Mouse (Mus musculus): ENCODE data around the gene BC048679.

BC048679 gene

GRCm38 (mm10) chr7:81475221-81475620, 22.9 kb downstream of the BC048679 start:
- DNase-seq: peak; percentile 70

- DNase-seq: peak; percentile 49
Measured at GRCm38 (mm10) chr7:81464906-81465450, 33.1 kb downstream of the BC048679 start.

- DNase-seq: no peak
Measured at GRCm38 (mm10) chr7:81464116-81464515, 34.0 kb downstream of the BC048679 start.

- peak; percentile 48 for DNase-seq
Measured at GRCm38 (mm10) chr7:81462815-81463214, 35.3 kb downstream of the BC048679 start.

- peak; percentile 87 for DNase-seq
Measured at GRCm38 (mm10) chr7:81455155-81455651, 42.9 kb downstream of the BC048679 start, which contains the start of gene Cpeb1. Cpeb1 (minus strand) TSS chr7:81455465.

- peak; percentile 74 for DNase-seq
Measured at GRCm38 (mm10) chr7:81454331-81455039, 43.6 kb downstream of the BC048679 start.

- peak; percentile 32 for DNase-seq
Measured at GRCm38 (mm10) chr7:81453443-81454274, 44.4 kb downstream of the BC048679 start.

- peak; percentile 52 for DNase-seq
Measured at GRCm38 (mm10) chr7:81452971-81453441, 45.1 kb downstream of the BC048679 start.
